Mouse (Mus musculus): ENCODE data around the gene Mrgpra2b.
"Not testable (repeated sequence)": the region's sequence is repeated elsewhere in the genome, so short reads cannot be mapped to it uniquely, and the experiment has no call there.

Gene Mrgpra2b

DNA sequence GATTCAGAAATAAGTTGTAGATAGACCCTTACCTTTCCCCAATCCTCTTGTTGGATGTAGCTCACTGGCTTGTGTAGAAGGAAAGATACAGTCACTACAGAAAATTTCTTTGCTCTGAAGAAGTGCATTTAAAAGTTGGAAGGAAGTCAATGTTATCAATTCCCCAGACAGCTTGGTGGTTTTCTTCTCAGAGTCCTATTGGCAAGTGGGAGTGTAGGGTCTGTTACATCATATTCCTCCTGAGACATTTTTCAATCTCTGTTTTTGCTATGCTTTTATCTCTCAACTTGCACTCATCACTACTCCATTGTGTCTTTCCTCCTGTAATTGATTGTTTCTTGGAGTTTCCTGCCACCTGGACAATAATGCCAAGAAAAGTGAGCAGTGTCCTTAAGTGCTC lies at the start of gene Mrgpra2b:
TSS of gene Mrgpra2b (minus strand) at position 101 of the 400 bp plus-strand sequence.
- no peak for DNase-seq

DNA sequence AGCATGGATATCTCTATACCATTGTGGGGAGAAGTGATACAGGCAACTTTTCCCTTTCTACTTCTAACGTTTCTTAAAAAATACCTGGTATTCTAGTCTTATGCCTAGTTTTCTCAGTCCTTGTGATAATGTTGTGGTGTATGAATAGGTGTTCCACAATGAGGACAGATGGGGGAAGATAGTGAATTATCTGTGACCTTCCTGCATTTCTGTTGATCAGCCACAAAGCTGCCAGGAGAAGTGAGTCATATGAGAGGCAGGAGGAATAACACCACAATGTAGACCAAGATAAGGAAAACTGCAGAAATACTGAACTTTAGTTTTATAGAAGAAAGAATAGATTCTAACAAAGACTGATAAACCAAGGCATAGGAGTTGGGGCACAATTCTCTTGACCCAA lies 12.3 kb downstream of the Mrgpra2b start:
- no peak for DNase-seq

DNA sequence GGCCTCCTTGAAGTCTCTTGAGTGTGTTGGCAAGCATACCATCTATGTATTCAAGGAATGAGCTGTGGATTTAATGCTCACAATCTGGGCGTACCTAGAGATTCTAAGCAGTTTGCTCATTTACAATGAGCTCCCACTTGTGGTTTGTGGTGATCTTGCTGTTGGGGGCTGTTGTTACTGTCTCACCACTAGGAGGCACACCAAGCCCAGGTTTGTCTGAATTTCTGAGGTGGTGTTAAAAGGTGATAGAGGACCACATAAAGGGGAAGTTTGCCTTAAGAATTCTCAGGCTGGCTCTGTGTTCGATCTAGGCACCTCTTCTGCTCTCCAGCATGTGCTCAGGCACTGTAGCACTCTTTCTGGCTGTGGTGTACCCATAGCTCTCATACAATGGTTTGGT lies 13.6 kb downstream of the Mrgpra2b start:
- no peak for DNase-seq

DNA sequence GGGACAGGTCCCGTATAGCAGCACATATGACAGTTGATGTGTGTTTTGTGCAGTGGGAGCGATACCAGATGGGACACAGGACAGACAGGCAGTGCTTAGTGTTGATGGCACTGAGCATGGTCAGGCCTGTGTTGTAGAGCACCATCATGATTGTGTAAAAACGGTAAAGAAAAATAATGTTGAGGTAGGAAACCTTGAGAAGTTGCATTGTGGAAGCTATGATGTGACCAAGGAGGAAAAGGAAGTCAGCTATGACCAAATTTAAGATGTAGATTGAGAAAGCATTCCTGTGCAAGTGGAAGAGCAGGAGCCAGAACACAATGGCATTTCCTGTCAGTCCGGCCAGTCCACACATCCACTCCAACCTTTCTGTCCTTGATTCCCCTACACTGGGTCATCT lies 25.7 kb downstream of the Mrgpra2b start:
- DNase-seq = no peak

DNA sequence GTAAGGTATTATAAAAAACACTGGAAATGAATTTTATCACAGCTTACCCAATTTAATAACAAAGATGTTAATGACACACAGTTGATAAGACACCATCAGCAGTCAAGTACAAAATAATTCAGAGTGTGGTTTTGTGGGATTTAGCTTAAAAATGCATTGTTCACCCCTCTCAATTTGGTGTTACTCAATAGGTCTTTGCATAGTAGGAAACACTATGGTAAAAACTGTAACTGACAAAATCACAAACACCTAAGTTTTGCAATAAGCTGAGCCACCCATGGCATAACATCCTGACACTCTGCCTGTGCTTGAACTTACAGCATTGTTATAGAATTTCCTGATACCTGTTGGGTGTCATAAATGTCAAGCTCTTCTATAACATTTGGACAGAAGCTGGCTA lies 37.4 kb downstream of the Mrgpra2b start:
- DNase-seq = not testable (repeated sequence)

DNA sequence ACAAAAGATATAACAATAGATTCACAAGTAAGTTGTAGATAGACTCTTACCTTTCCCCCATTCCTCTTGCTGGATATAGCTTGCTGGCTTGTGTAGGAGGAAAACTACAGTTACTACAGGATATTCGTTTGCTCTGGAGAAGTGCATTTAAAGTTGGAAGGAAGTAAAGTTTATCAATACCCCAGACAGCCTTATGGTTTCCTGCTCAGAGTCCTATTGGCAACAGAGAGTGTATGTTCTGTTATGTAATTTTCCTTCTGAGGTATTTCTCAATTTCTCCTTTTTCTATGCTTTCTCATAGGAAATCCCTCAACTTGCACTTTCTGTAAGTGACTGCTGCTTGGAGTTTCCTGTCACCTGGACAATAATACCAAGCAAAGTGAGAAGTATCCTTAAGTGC lies 39.2 kb downstream of the Mrgpra2b start:
- not testable (repeated sequence) for DNase-seq

DNA sequence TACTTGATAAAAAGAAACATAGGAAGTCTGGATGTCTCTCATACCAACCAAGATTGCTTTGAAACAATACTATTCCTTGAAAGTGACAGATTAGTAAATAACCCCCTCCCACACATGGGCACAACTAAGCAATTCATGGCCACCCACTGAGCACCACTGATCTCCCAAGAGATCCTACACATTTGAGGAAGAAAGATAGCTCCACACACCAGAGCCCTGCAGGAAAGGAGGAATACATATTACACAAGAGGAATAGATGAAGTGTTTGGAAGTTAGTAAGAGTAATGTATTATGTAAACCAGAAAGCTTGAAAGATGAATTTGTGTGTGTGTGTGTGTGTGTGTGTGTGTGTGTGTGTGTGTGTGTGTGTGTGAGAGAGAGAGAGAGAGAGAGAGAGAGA lies 45.5 kb downstream of the Mrgpra2b start:
- not testable (repeated sequence) for DNase-seq

DNA sequence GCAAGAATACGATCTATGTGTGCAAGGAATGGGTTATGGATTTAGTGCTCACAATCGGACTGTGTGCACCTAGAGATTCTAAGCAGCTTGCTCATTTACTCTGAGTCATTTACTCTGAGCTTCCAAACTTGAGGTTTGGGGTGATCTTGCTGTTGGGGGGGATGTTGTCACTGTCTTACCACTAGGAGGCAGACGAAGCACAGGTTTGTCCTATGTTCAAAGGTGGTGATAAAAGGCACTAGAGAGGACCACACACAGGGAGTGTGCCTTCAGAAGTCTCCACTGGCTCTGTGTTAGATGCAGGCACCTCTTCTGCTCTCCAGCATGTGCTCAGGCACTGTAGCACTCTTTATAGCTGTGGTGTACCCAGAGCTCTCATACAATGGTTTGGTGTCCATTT lies 54.8 kb downstream of the Mrgpra2b start:
- DNase-seq = not testable (repeated sequence)

DNA sequence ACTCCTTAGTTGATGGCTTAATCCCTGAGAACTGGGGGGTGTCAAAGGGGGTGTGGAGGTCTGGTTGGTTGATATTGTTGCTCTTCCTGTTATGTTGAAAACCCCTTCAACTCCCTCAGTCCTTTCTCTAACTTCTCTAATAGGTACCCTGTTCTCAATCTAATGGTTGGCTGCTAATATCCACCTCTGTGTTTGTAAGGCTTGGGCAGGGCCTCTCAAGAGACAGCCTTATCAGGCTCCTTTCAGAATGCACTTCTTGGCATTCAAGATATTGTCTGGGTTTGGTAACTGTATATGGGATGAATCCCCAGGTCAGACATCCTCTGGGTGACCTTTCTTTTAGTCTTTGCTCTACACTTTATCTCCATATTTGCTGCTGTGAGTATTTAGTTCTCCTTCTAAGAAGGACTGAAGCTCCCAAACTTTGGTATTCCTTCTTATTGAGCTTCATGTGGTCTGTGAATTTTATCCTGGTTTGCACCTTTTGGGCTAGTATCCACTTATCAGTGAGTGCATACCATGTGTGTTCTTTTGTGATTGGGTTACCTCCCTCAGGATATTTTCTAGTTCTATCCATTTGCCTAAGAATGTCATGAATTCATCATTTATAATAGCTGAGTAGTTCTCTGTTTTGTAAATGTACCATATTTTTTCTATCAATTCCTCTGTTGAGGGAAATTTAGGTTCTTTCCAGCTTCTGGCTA lies 63.2 kb downstream of the Mrgpra2b start:
- not testable (repeated sequence) for DNase-seq

DNA sequence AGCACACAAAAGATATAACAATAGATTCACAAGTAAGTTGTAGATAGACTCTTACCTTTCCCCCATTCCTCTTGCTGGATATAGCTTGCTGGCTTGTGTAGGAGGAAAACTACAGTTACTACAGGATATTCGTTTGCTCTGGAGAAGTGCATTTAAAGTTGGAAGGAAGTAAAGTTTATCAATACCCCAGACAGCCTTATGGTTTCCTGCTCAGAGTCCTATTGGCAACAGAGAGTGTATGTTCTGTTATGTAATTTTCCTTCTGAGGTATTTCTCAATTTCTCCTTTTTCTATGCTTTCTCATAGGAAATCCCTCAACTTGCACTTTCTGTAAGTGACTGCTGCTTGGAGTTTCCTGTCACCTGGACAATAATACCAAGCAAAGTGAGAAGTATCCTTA lies 76.6 kb downstream of the Mrgpra2b start, which contains the start of gene Mrgpra2a:
TSS of gene Mrgpra2a (minus strand) at position 125 of the 400 bp plus-strand sequence.
- DNase-seq = not testable (repeated sequence)

DNA sequence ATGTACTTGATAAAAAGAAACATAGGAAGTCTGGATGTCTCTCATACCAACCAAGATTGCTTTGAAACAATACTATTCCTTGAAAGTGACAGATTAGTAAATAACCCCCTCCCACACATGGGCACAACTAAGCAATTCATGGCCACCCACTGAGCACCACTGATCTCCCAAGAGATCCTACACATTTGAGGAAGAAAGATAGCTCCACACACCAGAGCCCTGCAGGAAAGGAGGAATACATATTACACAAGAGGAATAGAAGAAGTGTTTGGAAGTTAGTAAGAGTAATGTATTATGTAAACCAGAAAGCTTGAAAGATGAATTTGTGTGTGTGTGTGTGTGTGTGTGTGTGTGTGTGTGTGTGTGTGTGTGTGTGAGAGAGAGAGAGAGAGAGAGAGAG lies 82.9 kb downstream of the Mrgpra2b start:
- not testable (repeated sequence) for DNase-seq

DNA sequence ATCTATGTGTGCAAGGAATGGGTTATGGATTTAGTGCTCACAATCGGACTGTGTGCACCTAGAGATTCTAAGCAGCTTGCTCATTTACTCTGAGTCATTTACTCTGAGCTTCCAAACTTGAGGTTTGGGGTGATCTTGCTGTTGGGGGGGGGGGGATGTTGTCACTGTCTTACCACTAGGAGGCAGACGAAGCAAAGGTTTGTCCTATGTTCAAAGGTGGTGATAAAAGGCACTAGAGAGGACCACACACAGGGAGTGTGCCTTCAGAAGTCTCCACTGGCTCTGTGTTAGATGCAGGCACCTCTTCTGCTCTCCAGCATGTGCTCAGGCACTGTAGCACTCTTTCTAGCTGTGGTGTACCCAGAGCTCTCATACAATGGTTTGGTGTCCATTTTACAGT lies 92.2 kb downstream of the Mrgpra2b start:
- DNase-seq = not testable (repeated sequence)

DNA sequence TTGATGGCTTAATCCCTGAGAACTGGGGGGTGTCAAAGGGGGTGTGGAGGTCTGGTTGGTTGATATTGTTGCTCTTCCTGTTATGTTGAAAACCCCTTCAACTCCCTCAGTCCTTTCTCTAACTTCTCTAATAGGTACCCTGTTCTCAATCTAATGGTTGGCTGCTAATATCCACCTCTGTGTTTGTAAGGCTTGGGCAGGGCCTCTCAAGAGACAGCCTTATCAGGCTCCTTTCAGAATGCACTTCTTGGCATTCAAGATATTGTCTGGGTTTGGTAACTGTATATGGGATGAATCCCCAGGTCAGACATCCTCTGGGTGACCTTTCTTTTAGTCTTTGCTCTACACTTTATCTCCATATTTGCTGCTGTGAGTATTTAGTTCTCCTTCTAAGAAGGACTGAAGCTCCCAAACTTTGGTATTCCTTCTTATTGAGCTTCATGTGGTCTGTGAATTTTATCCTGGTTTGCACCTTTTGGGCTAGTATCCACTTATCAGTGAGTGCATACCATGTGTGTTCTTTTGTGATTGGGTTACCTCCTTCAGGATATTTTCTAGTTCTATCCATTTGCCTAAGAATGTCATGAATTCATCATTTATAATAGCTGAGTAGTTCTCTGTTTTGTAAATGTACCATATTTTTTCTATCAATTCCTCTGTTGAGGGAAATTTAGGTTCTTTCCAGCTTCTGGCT lies 100.7 kb downstream of the Mrgpra2b start:
- DNase-seq = not testable (repeated sequence)
